In the genomic region with DNA sequence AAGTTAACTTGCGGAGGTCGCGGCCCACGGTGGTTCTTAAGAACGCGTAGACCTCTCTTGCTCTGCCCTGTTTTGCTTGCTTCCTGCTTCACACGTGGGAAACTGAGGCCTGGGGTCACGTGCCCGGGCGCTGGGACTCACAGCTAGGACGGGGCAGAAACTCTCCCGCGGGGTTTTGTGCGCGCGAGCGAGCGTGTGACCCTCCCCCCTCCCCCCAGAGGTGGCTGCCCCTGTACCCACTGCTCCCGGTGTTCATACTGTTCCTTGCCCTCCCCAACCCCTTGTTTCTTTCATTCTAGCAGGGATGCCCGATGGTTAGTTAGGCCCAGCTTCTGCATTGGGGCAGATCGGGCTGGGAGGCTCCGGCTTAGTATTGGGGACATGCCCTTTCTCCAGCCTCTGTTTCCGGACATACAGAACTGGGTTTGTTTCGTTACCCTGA, we compare ENCODE assay signal across 8 mouse cellular contexts. TPM values are rescaled to one million over a fixed set of nuclear protein-coding genes. Genes with fewer than 3 reads are reported as not detected.
DNase-seq lines count a peak whose midpoint lies in the region; ATAC-seq and TF ChIP-seq lines count a peak whose summit lies in the region.

No protein-coding gene starts in this region.

- H3K9me3 ChIP-seq in kidney, postnatal 0 days (replicated peaks; ENCODE audit: low read length) = no peaks in the 10 kb centered on the region
- H3K9me3 ChIP-seq in hindbrain, embryonic 16.5 days (ENCODE audit: control insufficient read depth, low read length) = no peaks in the 10 kb centered on the region
- H3K9me3 ChIP-seq in midbrain, embryonic 15.5 days = no peaks in the 10 kb centered on the region

- H3K27me3 ChIP-seq in kidney, postnatal 0 days (ENCODE audit: insufficient read depth, low read length) = no peaks in the 10 kb centered on the region
- no peaks in the 10 kb centered on the region for H3K27me3 ChIP-seq in hindbrain, embryonic 16.5 days (replicated peaks; ENCODE audit: control insufficient read depth, insufficient read depth, low read length)
- H3K27me3 ChIP-seq in midbrain, embryonic 15.5 days (replicated peaks) = no peaks in the 10 kb centered on the region

- H3K36me3 ChIP-seq in kidney, postnatal 0 days (ENCODE audit: insufficient read depth, low read length) = no peaks in the 10 kb centered on the region
- H3K36me3 ChIP-seq in hindbrain, embryonic 16.5 days (ENCODE audit: control insufficient read depth, insufficient read depth, low read length) = no peaks in the 10 kb centered on the region
- no peaks in the 10 kb centered on the region for H3K36me3 ChIP-seq in midbrain, embryonic 15.5 days (replicated peaks)

- peaks cover 27% of the 10 kb centered on the region for H3K4me1 ChIP-seq in kidney, postnatal 0 days (replicated peaks; ENCODE audit: insufficient read depth, low read length)
- peaks cover 32% of the 10 kb centered on the region for H3K4me1 ChIP-seq in brown adipose tissue, adult 24 weeks (ENCODE audit: control insufficient read depth, insufficient read depth, insufficient read length, low read length)
- H3K4me1 ChIP-seq in hindbrain, embryonic 16.5 days (ENCODE audit: control insufficient read depth, insufficient read depth, low read depth, low read length) = peaks cover 16% of the 10 kb centered on the region
- peaks cover 23% of the 10 kb centered on the region for H3K4me1 ChIP-seq in midbrain, embryonic 15.5 days

- under 1% methylated on average over 24 of the region's 24 CpGs for WGBS in kidney, postnatal 0 days
- WGBS in hindbrain, embryonic 16.5 days = 1% methylated on average over 18 of the region's 24 CpGs
- under 1% methylated on average over 24 of the region's 24 CpGs for WGBS in midbrain, embryonic 15.5 days

- H3K4me3 ChIP-seq in kidney, postnatal 0 days (replicated peaks; ENCODE audit: low read depth, low read length) = peak overlapping the region; percentile 76
- H3K4me3 ChIP-seq in brown adipose tissue, adult 24 weeks (ENCODE audit: insufficient read depth, low read depth, low read length) = peak overlapping the region; percentile 85
- H3K4me3 ChIP-seq in hindbrain, embryonic 16.5 days (ENCODE audit: low read length) = peak overlapping the region; percentile 78
- H3K4me3 ChIP-seq in midbrain, embryonic 15.5 days = peak overlapping the region; percentile 80

- H3K27ac ChIP-seq in kidney, postnatal 0 days = peak overlapping the region; percentile 85
- peak overlapping the region; percentile 89 for H3K27ac ChIP-seq in brown adipose tissue, adult 24 weeks (replicated peaks; ENCODE audit: low read depth, low read length)
- H3K27ac ChIP-seq in hindbrain, embryonic 16.5 days (ENCODE audit: low read depth, low read length) = peak overlapping the region; percentile 69
- peak overlapping the region; percentile 85 for H3K27ac ChIP-seq in midbrain, embryonic 15.5 days

- no peak for DNase-seq in kidney, postnatal 0 days (ENCODE audit: low spot score)
- no peak for DNase-seq in kidney, postnatal 14 days
- DNase-seq in cerebellum, adult 9-11 months = no peak
- DNase-seq in left cerebral cortex, adult 11 months (ENCODE audit: low spot score) = no peak
- no peak for DNase-seq in right cerebral cortex, postnatal 36 days (ENCODE audit: low spot score in 2 of 2)

- TF ChIP-seq CTCF in kidney, postnatal 0 days (IDR thresholded peaks at IDR 0.05; ENCODE audit: low read depth) = no peak

- peak overlapping the region; percentile 80 for H3K9ac ChIP-seq in kidney, postnatal 0 days (ENCODE audit: low read depth, low read length)
- peak overlapping the region; percentile 81 for H3K9ac ChIP-seq in hindbrain, embryonic 16.5 days (ENCODE audit: low read depth, low read length)
- peak overlapping the region; percentile 49 for H3K9ac ChIP-seq in midbrain, embryonic 15.5 days

- peak overlapping the region; percentile 88 for H3K4me2 ChIP-seq in kidney, postnatal 0 days (ENCODE audit: low read length)
- H3K4me2 ChIP-seq in hindbrain, embryonic 16.5 days (ENCODE audit: low read length) = peak overlapping the region; percentile 73
- H3K4me2 ChIP-seq in midbrain, embryonic 15.5 days = peak overlapping the region; percentile 95

- peak; percentile 19 for ATAC-seq in kidney, postnatal 0 days (replicated peaks; ENCODE audit: low FRiP score, low read depth)
- ATAC-seq in hindbrain, embryonic 16.5 days = peak; percentile 25; the same call in 1 of the 2 replicates
- ATAC-seq in midbrain, embryonic 15.5 days (replicated peaks) = peak; percentile 37

RNA-seq across cellular contexts. Expression of a gene that starts 0.4 kb away (rescaled TPM):
- polyA plus RNA-seq in kidney, postnatal 0 days (2015; fragmentation: Nextera tagmentation; extraction: Ambion mirVana) = 63.8 and 65.5 TPM in 2 replicates
- 23.8 and 30.1 TPM in 2 replicates for polyA plus RNA-seq in brown adipose tissue, adult 24 weeks (2012; ENCODE audit: insufficient read depth, insufficient read length, missing spikeins)
- polyA plus RNA-seq in hindbrain, embryonic 16.5 days (2015; fragmentation: Nextera tagmentation; extraction: Ambion mirVana) = 35.6 and 35.9 TPM in 2 replicates
- polyA plus RNA-seq in midbrain, embryonic 15.5 days (2015; fragmentation: Nextera tagmentation; extraction: Ambion mirVana) = 29.4 and 33.7 TPM in 2 replicates

RNA-seq across cellular contexts. Expression of a gene that starts 21.3 kb away (rescaled TPM):
- 3.4 TPM in 2 replicates for polyA plus RNA-seq in kidney, postnatal 0 days (2015; fragmentation: Nextera tagmentation; extraction: Ambion mirVana)
- not detected in 2 replicates for polyA plus RNA-seq in brown adipose tissue, adult 24 weeks (2012; ENCODE audit: insufficient read depth, insufficient read length, missing spikeins)
- 6.6 and 7.7 TPM in 2 replicates for polyA plus RNA-seq in hindbrain, embryonic 16.5 days (2015; fragmentation: Nextera tagmentation; extraction: Ambion mirVana)
- 4.3 and 4.8 TPM in 2 replicates for polyA plus RNA-seq in midbrain, embryonic 15.5 days (2015; fragmentation: Nextera tagmentation; extraction: Ambion mirVana)

RNA-seq across cellular contexts. Expression of a gene that starts 24.6 kb away (rescaled TPM):
- polyA plus RNA-seq in kidney, postnatal 0 days (2015; fragmentation: Nextera tagmentation; extraction: Ambion mirVana) = 0.58 and 0.64 TPM in 2 replicates
- not detected in 2 replicates for polyA plus RNA-seq in brown adipose tissue, adult 24 weeks (2012; ENCODE audit: insufficient read depth, insufficient read length, missing spikeins)
- 1.2 and 1.3 TPM in 2 replicates for polyA plus RNA-seq in hindbrain, embryonic 16.5 days (2015; fragmentation: Nextera tagmentation; extraction: Ambion mirVana)
- polyA plus RNA-seq in midbrain, embryonic 15.5 days (2015; fragmentation: Nextera tagmentation; extraction: Ambion mirVana) = 0.93 and 1.4 TPM in 2 replicates

RNA-seq across cellular contexts. Expression of a gene that starts 49.2 kb away (rescaled TPM):
- 19.8 and 23.5 TPM in 2 replicates for polyA plus RNA-seq in kidney, postnatal 0 days (2015; fragmentation: Nextera tagmentation; extraction: Ambion mirVana)
- polyA plus RNA-seq in brown adipose tissue, adult 24 weeks (2012; ENCODE audit: insufficient read depth, insufficient read length, missing spikeins) = 9.5 and 9.8 TPM in 2 replicates
- 31.9 and 34.6 TPM in 2 replicates for polyA plus RNA-seq in hindbrain, embryonic 16.5 days (2015; fragmentation: Nextera tagmentation; extraction: Ambion mirVana)
- 35.7 and 38.2 TPM in 2 replicates for polyA plus RNA-seq in midbrain, embryonic 15.5 days (2015; fragmentation: Nextera tagmentation; extraction: Ambion mirVana)
